Mouse (Mus musculus): Measurements from ENCODE around the gene Srrd.
"Not testable (repeated sequence)": the region's sequence is repeated elsewhere in the genome, so short reads cannot be mapped to it uniquely, and the experiment has no call there.

Gene Srrd

DNA sequence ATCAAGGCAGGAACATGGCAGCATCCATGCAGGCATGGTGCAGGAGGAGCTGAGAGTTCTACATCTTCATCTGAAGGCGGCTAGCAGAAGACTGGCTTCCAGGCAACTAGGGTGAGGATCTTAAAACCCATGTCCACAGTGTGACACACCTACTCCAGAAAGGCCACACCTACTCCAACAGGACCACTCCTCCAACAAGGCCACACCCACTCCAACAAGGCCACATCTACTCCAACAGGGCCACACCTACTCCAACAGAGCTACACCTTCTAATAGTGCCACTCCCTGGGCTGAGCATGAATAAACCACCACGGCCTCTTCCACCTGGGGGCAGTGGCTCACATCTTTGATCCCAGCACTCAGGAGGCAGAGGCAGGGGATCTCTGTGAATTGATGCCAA, 23.5 kb downstream of the Srrd start:
- not testable (repeated sequence) for DNase-seq (ENCODE audit: low spot score in 2 of 2)

DNA sequence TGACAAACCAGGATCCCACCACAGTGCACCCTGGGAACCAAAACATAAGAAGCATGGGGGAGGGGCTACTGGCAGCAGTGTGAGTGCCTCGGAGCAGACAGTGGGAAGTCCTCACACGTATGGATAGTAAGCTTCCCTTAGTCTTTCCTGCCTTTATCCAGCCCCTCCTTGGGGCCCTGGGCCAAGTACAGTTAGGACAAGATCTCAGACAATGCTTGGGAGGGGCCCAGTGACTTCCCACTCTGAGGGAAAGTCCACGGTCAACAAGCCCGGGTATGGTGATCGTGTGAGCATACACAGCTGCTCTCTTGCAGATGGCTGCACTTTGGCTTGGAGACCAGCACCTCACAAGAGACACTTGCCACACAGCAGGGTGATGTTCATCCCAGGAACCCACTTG, 25.5 kb downstream of the Srrd start:
- DNase-seq (ENCODE audit: low spot score in 2 of 2), result no peak

DNA sequence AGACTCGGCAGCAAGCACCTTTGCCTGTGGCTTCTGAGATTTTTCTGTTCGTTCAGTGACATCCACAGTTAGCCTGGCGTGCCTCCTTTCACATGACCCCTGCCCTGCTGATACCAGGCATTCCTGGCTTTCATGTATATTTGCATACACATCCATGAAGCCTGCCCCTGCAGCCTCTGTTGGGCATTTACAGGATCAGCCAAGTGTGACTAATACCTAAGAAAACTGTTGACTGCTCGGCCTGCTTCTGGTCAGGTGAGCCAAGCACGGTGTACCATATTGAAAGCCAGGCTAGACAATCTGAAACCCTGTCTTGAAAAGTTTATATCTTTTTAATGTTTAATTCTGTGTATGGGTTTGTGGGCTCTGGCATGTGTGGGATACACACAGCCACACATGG, 26.4 kb downstream of the Srrd start:
- DNase-seq (ENCODE audit: low spot score in 2 of 2), result no peak

DNA sequence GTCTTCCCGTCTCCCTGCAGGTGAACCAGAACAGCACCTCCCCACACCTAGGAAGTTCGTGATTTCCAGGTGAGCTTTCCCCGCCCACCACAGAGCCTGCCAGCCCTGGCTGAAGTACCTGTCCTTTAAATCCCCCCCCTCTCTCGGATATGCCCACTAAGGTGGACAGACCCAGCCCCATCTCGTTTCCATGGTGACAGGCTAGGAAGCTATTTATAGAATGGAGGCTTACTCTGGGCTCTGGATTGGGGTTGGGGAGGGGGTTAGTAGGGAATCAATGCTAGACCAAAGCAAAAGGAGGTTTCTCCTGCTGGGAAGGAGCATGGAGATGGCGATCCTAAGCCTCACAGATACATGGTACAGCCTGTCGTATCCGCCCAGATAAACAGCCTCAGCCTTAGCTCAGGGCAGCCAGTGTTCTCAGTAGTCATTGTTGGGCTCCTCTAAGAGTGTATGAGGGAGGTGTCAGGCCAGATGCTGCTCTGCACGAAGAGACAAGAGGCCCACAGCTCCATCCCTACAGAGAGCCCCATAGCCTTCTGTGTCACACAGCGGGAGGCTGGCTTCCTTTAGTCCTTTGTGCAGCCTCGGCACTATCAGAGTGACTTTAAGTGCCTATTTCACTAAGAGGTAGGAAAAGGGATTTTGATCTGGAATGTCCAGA, 29.5 kb downstream of the Srrd start:
- DNase-seq (ENCODE audit: low spot score in 2 of 2), result no peak

DNA sequence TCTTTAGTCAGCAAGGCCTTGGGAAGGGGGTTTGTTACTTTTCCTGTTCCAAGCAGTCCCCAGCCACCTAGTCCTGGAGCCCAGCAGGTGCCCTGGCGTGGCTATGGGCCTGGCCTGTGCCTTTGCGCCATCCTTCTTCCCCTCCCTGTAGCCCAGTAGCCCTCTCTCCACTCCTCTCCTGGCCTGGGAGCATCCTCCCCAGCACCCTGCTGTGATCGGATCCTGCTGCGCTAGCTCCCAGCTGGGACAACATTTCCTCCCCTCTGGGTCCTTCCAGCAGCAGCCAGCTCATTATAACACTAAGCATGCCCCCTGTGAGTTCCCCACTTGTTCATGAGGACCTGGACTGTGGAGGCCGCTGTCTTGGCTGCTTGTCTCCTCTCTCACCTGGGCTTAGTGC, 37.0 kb downstream of the Srrd start:
- no peak for DNase-seq (ENCODE audit: low spot score in 2 of 2)

DNA sequence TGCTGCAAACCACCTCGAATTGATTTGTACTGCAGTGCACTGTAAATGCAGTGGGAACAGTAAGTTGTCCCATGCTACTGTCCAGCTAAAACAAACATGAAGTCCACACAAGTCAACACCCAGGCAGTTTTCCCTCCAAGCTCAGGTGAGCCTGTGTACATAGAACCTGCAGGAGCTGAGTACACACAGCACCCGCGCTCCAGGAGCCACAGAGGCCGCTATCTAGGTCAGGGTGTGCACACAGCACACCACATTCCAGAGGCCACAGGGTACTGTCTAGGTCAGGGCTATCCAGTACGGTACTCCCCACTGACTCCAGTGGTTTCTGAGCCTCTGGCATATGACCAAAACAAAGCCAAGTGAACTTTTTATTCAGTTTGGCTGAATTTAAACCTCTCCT, 40.5 kb downstream of the Srrd start:
- DNase-seq (ENCODE audit: low spot score in 2 of 2), result no peak

DNA sequence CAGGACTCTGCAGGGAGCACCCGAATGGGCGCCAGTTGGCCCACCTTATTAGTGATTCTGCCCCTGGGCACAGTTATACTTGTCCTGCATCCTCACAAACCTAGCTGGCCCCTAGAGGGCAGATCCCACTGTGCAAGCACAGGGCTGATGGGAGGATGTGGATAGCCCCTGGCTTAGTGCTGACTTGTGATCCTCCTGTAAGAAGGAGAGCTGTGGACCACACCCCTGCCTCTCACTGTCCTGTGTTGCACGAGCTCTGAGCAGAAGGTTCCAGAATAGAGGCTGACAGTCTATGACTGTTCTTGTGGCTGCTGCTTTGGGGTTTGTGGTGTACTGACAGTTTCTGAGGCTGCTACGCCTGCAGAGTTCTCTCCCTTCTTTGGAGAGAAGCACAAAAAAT, 41.1 kb downstream of the Srrd start:
- DNase-seq (ENCODE audit: low spot score in 2 of 2), result no peak

DNA sequence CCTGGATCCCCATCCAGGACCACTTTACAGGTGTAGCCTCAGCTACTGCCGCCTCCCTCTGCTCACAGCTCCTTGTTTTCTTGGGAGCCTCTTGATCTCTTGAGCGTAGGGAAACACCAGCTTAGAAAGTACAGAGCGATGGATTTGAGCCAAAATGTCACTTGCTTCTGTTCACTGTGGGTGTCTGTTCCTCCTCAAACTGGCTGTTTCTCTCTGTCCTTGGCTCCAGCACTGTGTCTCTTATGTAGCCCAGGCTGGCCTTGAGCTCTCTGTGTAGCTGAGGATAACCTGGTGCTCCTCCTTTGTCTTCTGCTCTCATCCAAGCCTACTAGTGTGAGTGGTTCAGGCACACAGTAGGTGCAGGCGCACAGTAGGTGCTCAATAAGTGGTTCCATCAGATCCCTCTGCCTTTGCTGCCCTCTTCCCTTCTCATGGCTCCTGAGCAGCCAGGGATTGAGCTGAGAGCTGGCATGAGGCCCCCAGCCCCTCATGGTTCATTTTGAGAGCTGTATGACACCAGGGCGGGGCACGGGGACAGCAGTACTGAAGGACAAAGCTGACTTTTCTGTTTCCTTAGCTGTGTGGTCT, 42.0 kb downstream of the Srrd start:
- no peak for DNase-seq (ENCODE audit: low spot score in 2 of 2)

DNA sequence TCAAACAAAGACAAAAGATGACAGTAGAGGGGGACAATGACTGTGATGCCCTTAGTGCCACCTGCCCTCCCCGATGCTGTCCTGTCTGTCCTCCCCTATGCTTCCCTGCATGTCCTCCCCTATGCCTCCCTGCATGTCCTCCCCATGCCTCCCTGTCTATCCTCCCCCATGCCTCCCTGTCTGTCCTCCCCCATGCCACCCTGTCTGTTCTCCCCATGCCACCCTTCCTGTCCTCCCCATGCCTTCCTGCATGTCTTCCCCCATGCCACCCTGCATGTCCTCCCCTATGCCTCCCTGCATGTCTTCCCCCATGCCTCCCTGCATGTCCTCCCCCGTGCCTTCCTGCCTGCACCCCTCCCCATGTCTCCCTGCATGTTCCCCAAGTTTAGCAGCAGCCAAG, 42.7 kb downstream of the Srrd start:
- DNase-seq (ENCODE audit: low spot score in 2 of 2), result no peak

DNA sequence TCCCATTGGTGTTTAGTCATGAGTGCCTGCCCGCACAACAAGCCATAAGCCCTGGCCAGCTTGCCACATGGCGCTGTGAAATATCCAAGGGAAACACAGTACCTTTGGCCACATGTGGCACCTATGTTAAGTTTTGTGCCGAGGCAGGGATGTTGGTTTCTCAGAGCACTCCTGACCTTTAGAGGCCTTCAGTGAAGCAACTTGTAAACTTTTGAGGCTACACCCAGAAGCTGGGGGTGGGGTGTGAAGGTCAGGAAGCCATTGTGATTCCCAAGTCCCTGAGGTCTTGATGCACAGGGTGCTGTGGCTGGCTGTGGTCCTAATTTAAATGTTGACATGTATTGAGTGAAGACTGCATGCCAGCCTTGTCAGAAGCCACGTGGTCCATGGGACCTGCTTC, 43.4 kb downstream of the Srrd start:
- no peak for DNase-seq (ENCODE audit: low spot score in 2 of 2)

DNA sequence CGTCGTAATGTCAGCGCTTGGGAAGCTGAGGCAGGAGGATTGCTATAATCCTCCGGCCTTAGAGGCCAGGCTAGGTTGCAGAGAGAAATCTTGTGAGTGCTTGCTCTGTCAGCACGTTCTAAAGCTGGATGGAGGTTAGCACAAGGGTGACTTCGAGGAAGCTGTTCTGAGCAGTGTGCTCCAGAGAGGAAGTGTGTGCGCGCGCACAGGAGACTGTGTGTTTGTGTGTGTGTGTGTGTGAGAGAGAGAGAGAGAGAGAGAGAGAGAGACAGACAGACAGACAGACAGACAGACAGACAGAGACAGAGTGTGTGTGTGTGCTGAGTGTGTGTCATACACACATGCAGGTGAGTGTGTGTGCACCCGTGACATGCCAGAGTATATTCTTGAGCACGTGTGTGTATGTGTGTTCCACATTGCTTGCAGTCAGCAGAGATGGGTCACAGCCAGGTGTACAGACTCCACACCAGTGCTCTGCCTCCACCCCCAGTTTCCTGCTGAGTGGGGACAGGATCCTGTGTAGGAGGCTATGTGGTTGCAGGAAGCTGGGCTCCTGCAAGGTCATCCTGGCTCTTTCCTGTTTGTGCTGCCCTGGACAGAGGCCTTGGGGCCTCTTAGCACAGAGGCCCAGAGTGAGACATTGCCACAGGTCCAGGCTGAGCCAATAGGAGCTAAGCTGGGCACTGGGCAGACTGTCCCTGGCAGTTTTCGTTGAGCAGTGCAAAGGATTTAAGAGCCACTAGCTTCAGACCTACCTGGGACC, 44.4 kb downstream of the Srrd start:
- peak; percentile 39 to 45 for DNase-seq (ENCODE audit: low spot score in 2 of 2)

DNA sequence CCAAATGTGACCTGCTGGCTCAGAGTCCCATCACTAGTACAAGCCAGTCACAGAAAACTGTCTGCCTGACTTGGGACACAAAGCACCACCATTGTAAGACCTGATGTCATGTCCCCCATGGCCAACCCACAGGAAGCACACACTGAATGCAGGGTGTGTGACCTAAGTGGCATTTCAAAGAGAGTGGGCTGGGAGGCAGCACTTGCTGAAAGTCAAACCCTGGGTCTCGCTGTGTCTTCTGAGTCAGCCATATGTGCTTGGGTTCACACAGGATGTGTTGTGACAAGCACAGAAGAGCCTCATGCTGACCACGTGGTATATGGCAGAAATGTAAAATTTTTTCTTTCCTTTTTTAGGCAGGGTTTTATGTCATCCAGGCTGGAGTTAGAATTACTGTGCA, 45.6 kb downstream of the Srrd start:
- DNase-seq (ENCODE audit: low spot score in 2 of 2), result no peak

DNA sequence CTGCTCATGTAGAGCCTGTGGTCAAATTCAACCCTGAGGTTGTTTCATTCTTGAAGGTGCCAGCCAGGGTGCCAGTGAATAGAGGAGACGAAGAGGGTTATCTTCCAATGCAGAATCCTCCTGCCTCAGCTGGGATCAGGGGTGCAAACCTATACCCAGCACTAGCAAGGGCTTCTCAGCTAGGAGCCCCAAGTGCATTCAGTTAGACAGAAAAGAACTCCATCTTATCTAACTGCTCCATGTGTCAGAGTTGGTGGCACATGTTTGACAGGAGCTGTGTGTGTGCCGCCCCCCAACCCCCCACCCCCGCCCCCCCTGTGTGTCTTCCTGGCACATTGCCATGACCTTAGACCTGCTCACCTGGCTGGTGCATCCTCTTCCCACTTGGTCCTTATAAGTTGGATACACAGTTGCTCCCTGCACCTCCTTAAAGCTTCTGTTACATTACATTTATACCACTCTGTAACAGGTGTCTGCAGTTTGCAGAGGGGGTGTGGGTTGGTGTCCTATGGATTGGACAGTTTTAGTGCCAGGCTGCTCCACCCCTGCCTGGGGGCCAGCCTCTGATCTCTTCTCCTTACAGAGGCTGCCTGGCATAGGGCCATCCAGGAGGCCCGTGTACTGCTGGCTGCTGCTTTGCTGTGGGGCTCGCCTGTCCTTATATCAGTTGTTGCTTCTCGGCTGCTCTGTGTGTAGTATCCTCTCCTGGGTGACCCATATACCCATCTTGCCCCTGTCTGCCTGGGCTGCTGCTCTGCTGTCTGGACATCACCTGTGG, 46.2 kb downstream of the Srrd start:
- no peak for DNase-seq (ENCODE audit: low spot score in 2 of 2)

DNA sequence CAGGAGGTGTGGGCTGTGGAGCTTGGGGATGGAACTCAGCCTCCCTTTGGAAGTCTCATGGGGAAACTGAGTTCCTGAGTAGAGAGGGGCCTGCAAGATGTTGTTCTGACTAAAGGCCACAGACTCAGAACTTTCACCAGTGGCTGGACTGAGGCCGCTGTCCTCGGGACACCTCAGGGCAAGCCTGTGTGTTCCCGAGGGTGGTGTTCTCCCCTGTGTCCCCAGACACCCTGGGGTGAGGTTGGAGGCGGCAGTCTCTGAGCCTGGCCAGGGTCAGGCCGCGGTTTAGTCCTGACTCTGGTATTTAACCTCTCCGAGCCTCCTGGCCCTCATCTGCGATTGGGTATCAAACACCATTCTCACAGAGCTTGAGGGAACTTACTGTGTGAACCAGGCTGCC, 47.3 kb downstream of the Srrd start:
- no peak for DNase-seq (ENCODE audit: low spot score in 2 of 2)

DNA sequence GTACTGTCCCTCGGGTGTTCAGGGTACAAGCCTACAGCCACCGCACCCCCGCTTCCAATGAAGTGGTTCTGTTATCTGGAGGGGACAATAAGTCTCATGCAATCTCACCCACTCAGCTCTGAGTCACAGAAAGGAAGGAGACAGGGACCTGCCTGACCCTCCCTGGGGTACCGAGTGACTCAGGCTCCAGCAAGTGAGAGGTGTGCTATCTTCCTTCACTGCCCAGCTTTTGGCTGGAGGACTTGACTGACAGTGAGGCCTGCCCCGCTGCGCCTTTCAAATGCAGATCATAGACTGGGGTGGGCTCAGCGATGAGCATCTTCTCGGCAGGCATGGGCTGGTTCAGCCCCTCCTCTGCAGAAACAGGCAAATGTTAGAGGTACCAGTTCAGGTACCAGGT, 47.7 kb downstream of the Srrd start:
- no peak for DNase-seq (ENCODE audit: low spot score in 2 of 2)

DNA sequence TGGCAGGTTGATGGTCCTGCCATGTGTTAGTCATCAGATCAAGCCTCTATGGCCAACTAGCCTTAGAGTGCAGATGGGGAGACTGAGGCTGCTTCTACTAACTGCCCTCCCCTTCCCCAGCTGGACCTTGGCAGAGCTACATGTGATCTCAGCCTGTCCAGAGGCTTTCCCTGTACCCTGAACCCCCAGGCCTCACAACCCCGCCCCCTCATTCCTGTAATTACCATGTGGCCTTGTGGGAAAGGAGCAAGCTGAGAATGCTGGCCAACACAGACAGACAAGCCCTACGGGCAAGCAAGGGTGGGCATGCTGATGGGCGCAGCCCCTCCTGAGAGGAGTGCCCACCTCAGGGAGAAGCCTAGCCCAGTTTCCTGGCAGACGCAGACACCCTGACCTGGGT, 48.1 kb downstream of the Srrd start:
- no peak for DNase-seq (ENCODE audit: low spot score in 2 of 2)

DNA sequence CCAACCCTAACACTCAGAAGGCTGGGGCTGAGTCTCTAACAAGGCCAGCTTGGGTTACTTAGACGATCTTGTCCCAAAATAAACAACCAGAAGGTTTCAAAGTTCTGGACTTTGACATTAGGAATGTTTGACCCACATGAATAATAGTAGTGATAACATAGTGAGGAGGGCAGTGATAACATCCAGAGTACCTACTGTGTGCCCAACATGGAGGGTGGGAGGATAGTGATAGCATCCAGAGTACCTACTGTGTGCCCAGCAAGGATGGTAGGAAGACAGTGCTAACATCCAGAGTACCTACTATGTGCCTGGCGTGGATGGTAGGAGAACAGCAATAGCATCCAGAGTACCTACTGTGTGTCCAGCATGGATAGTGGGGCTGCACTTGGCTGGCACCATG, 49.0 kb downstream of the Srrd start:
- no peak for DNase-seq (ENCODE audit: low spot score in 2 of 2)

DNA sequence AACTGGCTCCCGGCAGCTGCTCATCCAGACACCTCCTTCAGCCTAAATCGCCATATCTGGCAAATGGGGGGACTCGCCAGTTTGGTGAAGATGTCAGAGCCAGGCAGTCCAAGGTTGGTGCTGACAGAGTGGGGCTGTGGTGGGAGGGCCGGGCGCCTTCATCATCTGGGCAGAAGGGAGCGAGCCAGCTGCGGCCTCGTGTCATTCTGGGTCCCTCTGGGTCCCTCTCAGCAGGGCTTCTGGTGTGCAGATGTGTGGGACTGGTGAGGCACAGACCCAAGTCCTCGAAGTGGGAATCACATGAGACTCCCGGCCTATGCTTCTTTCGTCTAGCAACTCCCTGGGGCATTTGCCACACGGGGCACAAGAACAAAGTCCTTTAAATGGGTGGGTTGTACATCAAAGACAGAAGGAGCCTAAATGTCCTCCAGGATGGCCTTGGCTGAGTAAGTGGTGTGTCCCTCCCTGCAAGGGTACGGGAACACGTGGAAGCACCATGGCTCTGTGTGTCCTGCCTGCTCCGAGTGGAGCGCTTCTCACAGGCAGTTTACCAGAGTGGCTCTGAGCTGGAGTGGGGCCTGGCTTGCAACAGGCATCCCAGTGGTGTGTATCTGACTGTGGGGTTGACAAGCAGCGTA, 50.4 kb downstream of the Srrd start:
- DNase-seq (ENCODE audit: low spot score in 2 of 2), result no peak

DNA sequence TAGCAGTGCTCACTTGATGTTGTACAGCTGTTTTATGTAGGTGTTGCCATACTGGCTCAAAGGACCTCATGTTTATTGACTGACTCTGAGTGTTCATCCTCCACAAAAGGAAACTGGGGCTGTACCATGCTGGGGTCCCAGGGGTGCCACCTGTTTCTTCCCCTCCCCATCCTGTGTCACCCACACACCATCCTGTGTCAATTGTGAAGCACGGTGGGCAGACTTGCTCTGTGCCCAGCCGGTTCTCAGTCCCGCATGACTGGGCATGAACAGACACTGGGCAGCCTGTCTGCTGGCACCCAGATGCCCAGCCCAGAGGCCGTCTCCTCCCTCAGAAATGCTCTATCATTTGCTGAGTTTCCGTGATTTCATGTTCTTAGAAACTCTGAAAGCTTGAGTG, 51.0 kb downstream of the Srrd start:
- peak in 1 of 2 experiments; percentile 31 for DNase-seq (ENCODE audit: low spot score in 2 of 2)

DNA sequence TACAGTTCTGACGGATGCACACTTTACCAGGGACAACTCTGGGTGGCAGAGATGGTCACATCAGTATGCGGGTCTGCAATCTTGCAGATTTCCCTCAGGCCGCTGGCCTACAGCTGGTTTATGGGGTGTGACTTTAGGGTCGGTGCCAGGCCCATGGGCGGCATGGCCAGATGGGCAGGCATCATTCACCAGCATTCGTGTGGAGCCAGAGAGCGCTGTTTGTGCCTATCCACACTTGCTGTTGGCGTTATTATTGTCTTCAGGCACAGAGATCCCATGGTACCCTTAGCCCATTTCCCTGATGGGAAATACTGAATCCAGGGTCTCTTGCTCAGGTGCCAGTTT, 52.3 kb downstream of the Srrd start:
- no peak for DNase-seq (ENCODE audit: low spot score in 2 of 2)

DNA sequence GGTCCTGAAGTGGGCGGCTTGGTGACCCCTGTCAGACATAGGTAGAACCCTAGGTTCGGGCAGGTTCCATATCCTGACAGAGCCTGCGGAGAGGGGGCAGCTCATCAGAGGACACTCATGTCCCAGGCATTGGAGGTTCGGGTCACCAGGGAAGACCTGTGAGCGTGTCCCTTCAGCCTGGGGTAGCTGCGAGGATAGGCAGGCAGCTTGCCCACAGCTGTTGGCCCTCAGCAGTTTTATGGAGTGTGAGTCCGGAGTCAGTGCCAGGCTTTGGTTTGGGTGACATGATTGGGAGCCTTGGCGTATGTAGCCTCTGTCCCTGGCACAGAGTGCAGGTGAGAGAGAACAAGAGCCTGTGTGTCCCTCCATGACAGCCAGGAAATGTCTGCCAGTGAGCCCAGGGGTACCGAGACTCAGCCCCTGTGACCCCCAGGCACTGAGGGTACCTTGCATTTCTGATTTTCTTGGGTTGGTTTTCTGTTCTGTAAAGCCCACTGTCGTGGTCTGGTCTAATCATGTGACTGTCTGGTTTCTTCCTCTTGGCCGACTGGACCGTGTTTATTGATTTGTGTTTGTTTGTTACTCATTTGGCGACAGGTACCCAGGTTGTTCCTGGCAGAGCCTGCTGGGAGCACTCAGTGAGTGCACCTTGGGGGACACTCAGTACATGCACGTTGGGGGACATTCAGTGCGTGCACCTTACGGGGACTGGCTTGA, 52.9 kb downstream of the Srrd start:
- no peak for DNase-seq (ENCODE audit: low spot score in 2 of 2)

DNA sequence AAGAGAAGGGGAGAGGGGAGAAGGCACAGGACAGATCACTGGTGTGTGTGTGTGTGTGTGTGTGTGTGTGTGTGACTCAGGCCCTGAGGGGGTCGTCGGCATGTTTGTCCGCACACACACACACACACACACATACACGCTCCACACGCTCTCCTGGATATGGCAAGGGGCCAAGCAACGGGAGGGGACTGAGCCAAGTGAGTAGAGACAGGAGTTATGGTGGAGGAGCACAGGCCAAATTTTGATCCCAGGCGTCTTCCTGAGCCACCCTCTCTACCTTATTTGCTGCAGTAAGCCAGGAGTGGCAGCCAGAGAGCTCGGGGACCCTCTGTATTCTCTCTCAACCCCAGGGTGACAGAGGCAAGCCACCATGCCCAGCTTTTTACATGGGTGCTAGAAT, 53.6 kb downstream of the Srrd start:
- DNase-seq (ENCODE audit: low spot score in 2 of 2), result no peak

Data from thymus, postnatal 10 days (tissue).